Mouse (Mus musculus) stomach, postnatal 0 days (tissue): ENCODE measurements at regions not wholly inside any gene's neighbourhood (a gene's known extent, or its start where the extent isn't known, plus 50 kb on each side); places are given as distances from the start of the nearest gene placed in this dataset.
"Not testable (repeated sequence)": the region's sequence is repeated elsewhere in the genome, so short reads cannot be mapped to it uniquely, and the experiment has no call there.

Source experiments
- ATAC-seq: fragments of 200-750 bp; cut with Nextera tagmentation; 2 replicates; pipeline ENCODE4 v1.8.0; 2017; ENCODE audit not compliant: low FRiP score, low TSS enrichment
- DNase-seq: peaks from one replicate; pipeline ENCODE4 v3.0.0-alpha.2; 2016; ENCODE audit warnings: low spot score
- H3K27ac ChIP-seq: fragments of 300-500 bp; sonication (generic); replicated peaks from 2 replicates; pipeline ENCODE4 v1.5.1; 2014; ENCODE audit warnings: mild to moderate bottlenecking, control low read depth
- H3K27me3 ChIP-seq: fragments of 300-500 bp; sonication (generic); 2 replicates; pipeline ENCODE4 v1.6.1; 2014; ENCODE audit warnings: low read length; ENCODE audit not compliant: control insufficient read depth, insufficient read depth
- H3K36me3 ChIP-seq: fragments of 300-500 bp; sonication (generic); 2 replicates; pipeline ENCODE4 v1.6.1; 2014; ENCODE audit warnings: low read length, mixed read lengths; ENCODE audit not compliant: control insufficient read depth, insufficient read depth
- H3K4me1 ChIP-seq: fragments of 300-500 bp; sonication (generic); replicated peaks from 2 replicates; pipeline ENCODE4 v1.6.1; 2014; ENCODE audit warnings: antibody characterized with exemption; ENCODE audit not compliant: control insufficient read depth, insufficient read depth
- H3K4me2 ChIP-seq: fragments of 300-500 bp; sonication (generic); replicated peaks from 2 replicates; pipeline ENCODE4 v1.6.1; 2014; ENCODE audit warnings: low read depth, mild to moderate bottlenecking, control low read depth, moderate library complexity
- H3K4me3 ChIP-seq: fragments of 300-500 bp; sonication (generic); 2 replicates; pipeline ENCODE4 v1.5.1; 2014; ENCODE audit warnings: low read depth, low read length, control low read depth
- H3K9ac ChIP-seq: fragments of 300-500 bp; sonication (generic); 2 replicates; pipeline ENCODE4 v1.6.1; 2014; ENCODE audit warnings: mild to moderate bottlenecking, low read length, control low read depth, mixed read lengths
- H3K9me3 ChIP-seq: fragments of 300-500 bp; sonication (generic); 2 replicates; pipeline ENCODE4 v1.6.1; 2016; ENCODE audit warnings: low read length; ENCODE audit not compliant: control insufficient read depth
- CTCF ChIP-seq: IDR thresholded peaks from 2 replicates; pipeline ENCODE4 v1.5.1; 2016; ENCODE audit warnings: antibody characterized with exemption, low read depth, mild to moderate bottlenecking, moderate library complexity
- EP300 ChIP-seq: optimal IDR thresholded peaks from 2 replicates; pipeline ENCODE3; 2016; ENCODE audit warnings: antibody characterized with exemption
- WGBS: fragments of 180-500 bp; shearing (Covaris S2); extraction: QIAGEN DNeasy Blood & Tissue Kit; methylation state at CpG from one replicate; pipeline ENCODE4 v1.1.7; 2014; 5-methylcytosine and 5-hydroxymethylcytosine counted together

GRCm38 (mm10) chr10:120284785-120285184 is 57.9 kb downstream of the Llph start:
- H3K4me3 ChIP-seq = no peak overlapping the region
- H3K9me3 ChIP-seq = no peaks in the 10 kb centered on the region
- H3K4me2 ChIP-seq = no peak overlapping the region
- H3K36me3 ChIP-seq = no peaks in the 10 kb centered on the region
- TF ChIP-seq EP300 (no peak), CTCF (no peak)
- 64% methylated on average over 6 of the region's 6 CpGs for WGBS
- ATAC-seq (no peak), DNase-seq (no peak)
- no peaks in the 10 kb centered on the region for H3K4me1 ChIP-seq
- H3K27me3 ChIP-seq = no peaks in the 10 kb centered on the region
- H3K9ac ChIP-seq = no peak overlapping the region
- no peak overlapping the region for H3K27ac ChIP-seq

DNA sequence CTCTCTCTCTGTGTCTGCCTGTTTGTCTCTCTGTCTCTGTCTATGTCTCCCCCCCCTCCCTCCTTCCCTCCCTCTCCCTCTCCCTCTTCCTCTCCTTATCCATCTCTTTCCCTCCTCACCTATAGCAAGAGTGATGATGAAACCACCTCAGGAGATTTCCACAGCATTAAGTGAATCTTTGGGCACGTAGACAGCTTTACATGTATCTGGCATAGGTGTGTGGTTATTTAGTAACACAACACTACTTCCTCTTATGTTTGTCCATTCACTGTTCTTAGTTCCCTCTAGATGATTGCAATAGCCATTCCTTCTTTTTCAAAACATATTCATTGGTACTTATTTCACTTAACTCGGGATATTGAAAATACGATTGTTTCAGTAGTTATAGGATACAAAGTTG is 65.0 kb downstream of the Llph start:
- 93% methylated on average over 3 of the region's 3 CpGs for WGBS
- H3K4me2 ChIP-seq = no peak overlapping the region
- H3K4me3 ChIP-seq = no peak overlapping the region
- H3K4me1 ChIP-seq = no peaks in the 10 kb centered on the region
- H3K36me3 ChIP-seq = no peaks in the 10 kb centered on the region
- H3K27me3 ChIP-seq = no peaks in the 10 kb centered on the region
- H3K9me3 ChIP-seq = no peaks in the 10 kb centered on the region
- H3K27ac ChIP-seq = no peak overlapping the region
- DNase-seq (no peak), ATAC-seq (no peak)
- H3K9ac ChIP-seq = no peak overlapping the region
- TF ChIP-seq EP300 (no peak), CTCF (no peak)

DNA sequence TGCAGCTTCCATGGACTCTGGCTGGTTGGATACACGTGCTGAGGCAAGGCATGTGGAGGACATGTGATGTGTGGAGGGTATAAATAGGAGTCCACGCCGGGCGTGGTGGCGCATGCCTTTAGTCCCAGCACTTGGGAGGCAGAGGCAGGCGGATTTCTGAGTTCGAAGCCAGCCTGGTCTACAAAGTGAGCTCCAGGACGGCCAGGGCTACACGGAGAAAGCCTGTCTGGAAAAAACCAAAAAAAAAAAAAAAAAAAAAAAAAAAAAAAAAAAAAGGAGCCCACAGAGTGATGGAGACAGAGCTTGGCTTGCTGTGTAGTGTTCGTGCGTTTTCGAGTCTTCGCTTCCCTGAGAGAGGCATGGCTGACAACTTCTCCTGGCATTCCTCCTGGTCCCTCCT is 66.5 kb downstream of the Llph start:
- H3K27me3 ChIP-seq, H3K36me3 ChIP-seq, H3K4me1 ChIP-seq, H3K4me2 ChIP-seq, H3K9ac ChIP-seq, ATAC-seq, H3K4me3 ChIP-seq, H3K9me3 ChIP-seq, H3K27ac ChIP-seq, DNase-seq: not testable (repeated sequence)
- WGBS = 91% methylated on average over 13 of the region's 13 CpGs

DNA sequence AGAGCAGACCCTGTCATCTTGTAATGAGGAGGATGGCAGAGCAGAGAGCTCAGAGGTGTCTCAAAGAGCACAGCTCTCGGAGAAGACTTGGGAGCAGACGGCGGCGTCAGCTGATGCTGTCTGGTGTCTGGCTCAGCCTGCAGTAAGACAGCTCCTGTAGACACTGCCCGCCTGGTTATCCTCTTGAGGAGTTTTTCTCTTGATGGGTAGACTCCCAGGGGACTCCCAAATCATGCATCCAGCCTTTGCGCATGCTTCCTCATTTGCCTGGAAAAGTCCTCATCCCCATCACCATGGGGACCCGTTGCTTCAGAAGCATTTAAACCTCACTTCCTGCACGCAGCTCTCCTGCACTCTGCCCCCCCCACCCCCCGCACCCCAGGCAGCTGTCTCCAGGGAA is 67.6 kb downstream of the Llph start:
- Histone ChIP-seq H3K4me2 (no peak overlapping the region), H3K4me3 (no peak overlapping the region), H3K27me3 (no peaks in the 10 kb centered on the region), H3K4me1 (no peaks in the 10 kb centered on the region), H3K9ac (no peak overlapping the region), H3K36me3 (no peaks in the 10 kb centered on the region), H3K27ac (no peak overlapping the region), H3K9me3 (no peaks in the 10 kb centered on the region)
- 65% methylated on average over 9 of the region's 9 CpGs for WGBS
- ATAC-seq (no peak), DNase-seq (no peak)
- TF ChIP-seq EP300 = no peak
- no peak for TF ChIP-seq CTCF

DNA sequence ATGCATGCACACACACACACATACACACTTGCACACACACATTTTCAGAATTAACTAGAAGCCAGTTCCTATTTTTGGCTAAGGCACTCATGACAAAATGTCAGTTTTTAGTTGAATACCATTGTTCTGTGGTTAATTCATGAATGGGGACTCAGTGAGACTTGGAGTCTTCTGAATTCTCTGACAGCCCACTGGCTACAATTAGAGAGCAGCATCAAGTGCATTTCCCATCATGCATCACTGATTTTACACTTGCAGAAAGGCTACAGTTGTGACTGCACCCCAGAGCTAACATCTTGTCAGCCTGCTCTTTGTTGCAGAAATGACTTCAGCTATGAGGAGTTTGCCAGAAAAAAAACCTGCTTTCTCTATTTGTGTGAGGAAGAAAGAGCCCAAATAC is 70.4 kb downstream of the Llph start:
- Histone ChIP-seq H3K36me3 (no peaks in the 10 kb centered on the region), H3K27me3 (no peaks in the 10 kb centered on the region), H3K4me2 (no peak overlapping the region), H3K9ac (no peak overlapping the region), H3K27ac (no peak overlapping the region), H3K9me3 (no peaks in the 10 kb centered on the region), H3K4me3 (no peak overlapping the region), H3K4me1 (no peaks in the 10 kb centered on the region)
- ATAC-seq (no peak), DNase-seq (no peak)
- TF ChIP-seq CTCF (no peak), EP300 (no peak)

DNA sequence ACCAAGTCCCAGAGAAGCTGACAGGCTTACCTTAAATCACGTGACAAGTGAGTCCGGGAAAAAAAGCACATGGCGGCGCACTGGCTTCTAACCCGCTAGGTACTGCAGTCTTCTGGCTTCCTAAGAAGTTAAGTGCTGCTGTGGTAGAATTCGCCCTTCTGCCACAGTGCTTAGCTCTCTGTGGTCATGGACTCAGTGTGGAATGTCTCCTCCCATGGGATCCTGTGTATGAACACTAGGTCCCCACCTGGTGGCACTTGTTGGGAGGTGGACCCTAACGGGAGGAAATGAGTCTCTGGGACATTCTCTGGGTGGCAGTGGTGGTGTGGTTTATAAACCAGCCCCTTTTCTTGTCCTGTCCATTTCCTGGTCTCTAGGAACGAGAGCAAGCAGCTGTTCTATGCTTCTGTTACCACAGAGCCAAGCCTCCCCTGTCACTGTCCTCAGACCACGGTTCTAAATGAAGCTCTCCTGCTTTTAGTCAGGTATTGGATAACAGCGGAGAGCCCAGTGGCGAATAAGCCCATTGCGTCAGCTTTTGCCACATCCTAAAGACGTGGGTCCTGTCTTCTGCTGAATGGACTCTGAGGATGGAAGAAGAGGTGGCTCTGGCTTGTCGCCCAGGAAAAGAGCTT is 71.5 kb downstream of the Llph start:
- Histone ChIP-seq H3K4me1 (no peaks in the 10 kb centered on the region), H3K36me3 (no peaks in the 10 kb centered on the region), H3K27ac (no peak overlapping the region), H3K9ac (no peak overlapping the region), H3K4me3 (no peak overlapping the region), H3K27me3 (no peaks in the 10 kb centered on the region), H3K4me2 (no peak overlapping the region), H3K9me3 (no peaks in the 10 kb centered on the region)
- WGBS = 71% methylated on average over 14 of the region's 14 CpGs
- peak; percentile 21; the same call in 1 of the 2 replicates for ATAC-seq
- DNase-seq = no peak
- TF ChIP-seq EP300 (no peak), CTCF (peak; percentile 49)
